Mouse (Mus musculus) layer of hippocampus, adult 11-12 months (tissue): ENCODE measurements around the gene Nploc4.

Experiments
- DNase-seq: peaks from one replicate; pipeline ENCODE4 v3.0.0; 2022; ENCODE audit warnings: low spot score

The Nploc4 gene

DNA sequence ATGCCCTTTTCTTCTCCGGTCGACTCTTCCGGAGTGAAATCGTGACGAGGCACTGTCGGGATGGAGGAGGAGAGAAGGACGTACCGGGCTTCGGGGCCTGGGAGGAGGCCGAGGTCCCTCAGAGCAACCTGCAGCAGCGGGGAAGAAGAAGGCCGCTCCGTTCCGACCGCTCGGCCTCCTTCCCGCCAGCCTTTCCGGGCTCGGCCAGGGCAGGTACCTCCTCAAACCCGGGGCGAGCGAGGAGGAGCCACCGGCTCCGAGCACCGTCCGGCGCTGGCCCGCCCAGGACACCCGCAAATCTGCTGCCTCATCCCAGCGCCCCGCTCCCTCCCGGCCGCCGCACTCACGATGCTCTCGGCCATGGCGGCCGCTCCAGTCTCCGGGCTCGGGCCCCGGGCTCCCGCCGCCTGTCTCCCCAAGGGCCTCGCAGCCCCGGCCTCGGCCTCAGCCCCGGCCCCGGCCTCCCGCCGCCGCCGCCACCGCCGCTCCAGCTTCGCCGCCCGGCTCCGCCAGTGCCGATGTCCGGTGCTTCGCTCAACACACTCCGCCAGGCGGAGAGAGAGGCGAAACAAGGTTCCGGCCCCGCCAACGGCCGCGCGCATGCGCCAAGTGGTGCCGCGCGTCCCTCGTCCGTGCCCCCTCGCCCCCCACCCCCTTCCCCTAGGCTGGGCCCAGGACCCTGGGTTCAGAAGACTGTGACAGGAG is at the start of gene Nploc4:
Gene Nploc4 (minus strand): TSS at position 557 of the 705 bp plus-strand sequence.
- peak; percentile 80 for DNase-seq

- no peak for DNase-seq
These were observed 47.7 kb upstream of the Nploc4 start for GRCm38 (mm10) chr11:120485251-120485650.

- DNase-seq: peak; percentile 90
These were observed 46.9 kb upstream of the Nploc4 start, which contains the start of gene Mrpl12 for GRCm38 (mm10) chr11:120484265-120484981. Gene Mrpl12, plus strand, starts transcription at chr11:120484613.

GRCm38 (mm10) chr11:120483448-120483934 is 46.0 kb upstream of the Nploc4 start:
- DNase-seq: no peak

- no peak for DNase-seq
These were observed 34.5 kb upstream of the Nploc4 start for GRCm38 (mm10) chr11:120472052-120472451.

GRCm38 (mm10) chr11:120467736-120468092 is 30.2 kb upstream of the Nploc4 start:
- DNase-seq: no peak

- DNase-seq: peak; percentile 94
These were observed 29.7 kb upstream of the Nploc4 start, which contains the start of gene Arl16 for GRCm38 (mm10) chr11:120467051-120467735. Gene Arl16, minus strand, starts transcription at chr11:120467607.

DNA sequence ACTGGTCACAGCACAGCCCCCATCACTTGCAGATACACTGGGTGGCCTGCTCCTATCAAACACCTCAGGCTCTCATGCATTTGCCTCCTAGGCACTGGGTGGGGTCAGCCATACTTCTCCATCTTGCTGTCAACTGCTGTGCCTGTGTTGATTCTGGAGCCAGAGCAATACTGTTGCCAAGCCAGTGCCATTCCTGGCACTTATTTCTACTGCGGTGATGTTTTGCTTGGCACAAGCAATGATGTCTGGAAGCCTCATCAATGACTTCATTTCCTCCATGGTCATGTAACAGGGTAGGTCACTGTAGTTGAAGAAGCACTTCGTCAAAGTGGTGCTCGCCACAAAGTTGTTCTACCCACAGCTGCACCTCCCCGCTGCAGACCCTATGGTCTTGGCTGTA is 28.0 kb upstream of the Nploc4 start:
- DNase-seq: no peak

GRCm38 (mm10) chr11:120464365-120464764 is 26.9 kb upstream of the Nploc4 start:
- DNase-seq: no peak

- DNase-seq: no peak
These were observed 26.0 kb upstream of the Nploc4 start for GRCm38 (mm10) chr11:120463536-120463935.

GRCm38 (mm10) chr11:120458847-120459597 is 21.5 kb upstream of the Nploc4 start:
- DNase-seq: no peak

DNA sequence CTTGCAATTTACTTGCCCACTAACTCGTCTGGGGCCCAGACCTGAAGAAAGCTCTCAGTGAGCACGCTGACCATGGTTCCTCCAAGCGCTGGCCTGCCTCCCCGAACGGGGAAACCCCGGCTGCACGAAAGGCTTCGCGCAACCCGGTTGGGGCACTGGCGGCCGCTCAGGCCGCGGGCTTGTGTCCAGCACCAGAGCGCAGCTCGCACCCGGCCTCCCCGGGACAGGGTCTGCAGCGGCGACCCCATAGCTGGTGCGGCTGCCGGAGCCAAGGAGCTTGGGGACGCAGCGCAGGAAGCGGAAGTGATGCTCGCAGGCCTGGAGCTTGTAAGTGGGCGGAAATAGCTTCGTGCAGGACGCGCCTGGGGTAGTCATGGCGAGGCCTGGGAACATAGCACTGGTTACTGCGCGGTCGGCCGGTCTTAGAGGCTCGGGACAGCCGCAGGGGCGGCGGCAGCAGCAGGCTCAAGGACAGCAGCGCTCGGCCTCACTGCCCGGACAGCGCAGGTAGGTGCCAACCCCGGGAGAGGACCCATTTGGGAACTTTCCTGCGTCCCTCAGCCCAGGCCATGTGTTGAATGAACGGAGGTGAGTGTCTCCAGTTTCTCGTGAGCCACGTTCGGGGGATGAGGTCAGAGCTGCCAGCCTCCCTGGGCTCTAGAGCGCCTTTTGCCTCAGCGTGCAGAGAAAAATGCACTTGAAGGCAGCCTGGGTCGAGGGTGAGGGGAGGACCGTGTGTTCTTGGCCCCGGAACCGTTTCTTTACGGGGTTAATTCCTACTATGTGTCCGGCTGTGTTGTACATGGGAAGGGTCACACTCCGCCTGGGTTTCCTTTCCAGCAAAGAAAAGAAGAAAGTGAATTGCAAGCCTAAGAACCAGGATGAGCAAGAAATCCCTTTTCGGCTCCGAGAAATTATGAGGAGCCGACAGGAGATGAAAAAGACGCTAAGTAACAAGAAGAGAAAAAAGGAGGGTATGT is 20.6 kb upstream of the Nploc4 start, which contains the start of the genes Oxld1 and Ccdc137:
Gene Oxld1 (minus strand): TSS at position 297 of the 980 bp plus-strand sequence.
Gene Ccdc137 (plus strand): TSS at position 344 of the 980 bp plus-strand sequence.
- peak; percentile 75 for DNase-seq

DNA sequence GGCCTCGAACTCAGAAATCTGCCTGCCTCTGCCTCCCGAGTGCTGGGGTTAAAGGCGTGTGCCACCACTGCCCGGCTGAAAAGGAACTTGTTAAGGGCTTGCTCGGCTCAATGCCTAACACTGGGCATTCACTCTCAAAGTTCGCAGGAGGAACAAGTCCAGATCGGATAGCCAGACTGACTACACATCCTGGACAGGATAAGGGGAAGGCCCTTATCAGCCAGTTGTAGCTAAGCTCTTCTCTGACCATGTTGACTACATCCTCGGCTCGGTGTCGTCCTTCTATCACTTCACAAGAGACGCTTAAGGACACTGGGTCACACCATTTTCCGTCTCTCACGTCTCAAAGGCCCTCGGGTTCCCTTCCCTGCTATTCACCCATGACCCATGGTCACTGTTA is 19.9 kb upstream of the Nploc4 start:
- no peak for DNase-seq

DNA sequence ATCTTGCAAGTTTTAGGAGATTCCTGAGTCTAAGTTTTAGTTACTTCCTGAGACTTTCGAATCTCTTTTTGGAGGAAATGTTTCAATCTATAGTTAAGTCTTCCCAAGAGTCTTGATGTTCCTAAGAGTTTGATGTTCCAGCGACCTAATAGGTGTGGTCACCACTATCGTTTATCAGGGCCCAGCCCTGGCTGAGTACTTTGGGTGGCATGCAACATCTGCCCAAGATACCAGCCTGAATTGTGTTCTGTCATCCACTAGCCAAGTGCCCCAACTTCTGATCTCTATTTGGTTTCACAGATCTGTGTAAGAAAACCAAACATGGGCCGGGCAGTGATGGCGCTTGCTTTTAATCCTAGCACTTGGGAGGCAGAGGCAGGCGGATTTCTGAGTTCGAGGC is 17.9 kb upstream of the Nploc4 start:
- DNase-seq: no peak

- no peak for DNase-seq
These were observed 17.5 kb upstream of the Nploc4 start for GRCm38 (mm10) chr11:120454965-120455364.

GRCm38 (mm10) chr11:120453306-120453705 is 15.8 kb upstream of the Nploc4 start, which contains the start of gene Pde6g:
Gene Pde6g, minus strand, starts transcription at chr11:120453500.
- DNase-seq: no peak

DNA sequence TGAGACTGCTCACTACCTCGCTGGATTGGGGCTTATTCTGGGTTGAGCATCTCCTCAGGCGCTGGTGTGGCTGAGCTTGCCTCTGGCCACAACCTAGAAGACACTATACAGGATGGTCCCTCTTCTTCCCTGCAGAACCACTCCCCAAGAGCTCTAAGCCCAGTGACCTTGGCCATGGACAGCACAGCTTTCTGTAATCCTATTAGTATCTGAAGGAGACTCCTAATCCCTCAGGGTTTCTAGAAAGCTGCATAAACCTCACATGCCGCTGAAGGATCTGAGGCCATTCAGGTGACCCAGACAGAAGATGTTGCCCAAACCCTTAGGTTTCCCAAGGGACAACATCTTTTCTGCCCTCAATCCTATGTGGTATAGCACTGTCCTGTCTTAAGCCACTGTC is 14.7 kb upstream of the Nploc4 start:
- no peak for DNase-seq

DNA sequence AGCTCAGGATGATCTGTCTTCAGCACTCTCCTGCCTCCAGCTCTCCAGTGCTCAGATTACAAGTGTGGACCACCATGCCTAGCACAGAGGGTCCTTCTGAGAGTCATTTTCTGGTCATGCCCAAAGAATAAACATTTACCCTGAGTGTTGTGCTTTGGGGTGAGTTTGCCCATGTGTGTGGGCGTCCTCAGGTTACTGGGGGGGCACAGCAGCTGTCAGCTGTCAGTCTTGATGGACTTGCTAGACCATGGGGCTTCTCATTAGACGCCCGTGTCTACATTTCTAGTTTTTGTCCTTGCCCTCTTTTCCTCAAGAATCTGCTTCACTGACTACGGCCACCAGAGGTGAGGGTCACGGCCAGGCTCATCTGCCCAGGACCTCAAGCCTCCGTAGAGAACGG is 9.7 kb upstream of the Nploc4 start:
- no peak for DNase-seq

GRCm38 (mm10) chr11:120445475-120445874 is 8.0 kb upstream of the Nploc4 start:
- DNase-seq: no peak

DNA sequence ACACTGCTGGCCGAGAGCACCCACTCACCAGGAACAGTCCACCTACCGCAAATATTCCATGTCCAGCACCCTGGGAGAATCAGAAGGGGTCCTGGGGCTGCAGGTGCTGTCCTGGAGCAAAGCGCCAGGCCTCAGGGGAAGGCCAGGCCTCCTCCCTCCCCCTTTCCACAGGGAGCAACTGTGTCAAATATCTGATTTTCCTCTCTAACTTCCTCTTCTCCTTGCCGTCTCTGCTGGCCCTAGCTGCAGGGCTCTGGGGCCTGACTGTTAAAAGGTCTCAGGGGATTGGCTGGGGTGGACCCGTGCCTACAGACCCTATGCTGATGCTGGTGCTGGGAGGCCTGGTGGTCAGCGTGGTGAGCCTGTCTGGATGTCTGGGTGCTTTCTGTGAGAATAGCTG is 6.6 kb upstream of the Nploc4 start:
- no peak for DNase-seq
